Mouse (Mus musculus) induced T-regulatory cell, adult 2 months (primary cell): ENCODE results near the gene Efcab3.
"Not testable (repeated sequence)": the region's sequence is repeated elsewhere in the genome, so short reads cannot be mapped to it uniquely, and the experiment has no call there.

Source experiments
- DNase-seq: peaks from one replicate; pipeline ENCODE4 v3.0.0-alpha.2; 2012; ENCODE audit warnings: low read depth

Efcab3 gene

DNA sequence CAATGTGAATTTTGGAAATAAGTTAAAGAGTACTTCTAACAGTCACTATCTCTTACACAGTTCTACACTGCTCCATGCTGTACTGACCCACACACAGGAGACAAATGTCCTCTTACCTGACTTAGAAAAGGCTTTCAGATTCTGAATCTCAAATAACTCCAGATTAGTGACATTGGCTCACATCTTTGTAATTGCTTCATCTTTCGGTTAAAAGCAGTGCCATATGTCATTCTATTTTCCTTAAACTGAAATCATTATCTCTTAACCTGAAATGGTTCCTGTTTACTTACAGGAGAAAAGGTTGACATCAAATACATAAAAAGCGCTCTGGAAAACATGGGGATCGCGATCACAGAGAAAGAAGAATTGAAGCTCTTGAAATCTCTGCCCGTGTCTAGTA, at the start of gene Efcab3:
Gene Efcab3 (plus strand): TSS at position 301 of the 400 bp plus-strand sequence.
- DNase-seq, result no peak

DNA sequence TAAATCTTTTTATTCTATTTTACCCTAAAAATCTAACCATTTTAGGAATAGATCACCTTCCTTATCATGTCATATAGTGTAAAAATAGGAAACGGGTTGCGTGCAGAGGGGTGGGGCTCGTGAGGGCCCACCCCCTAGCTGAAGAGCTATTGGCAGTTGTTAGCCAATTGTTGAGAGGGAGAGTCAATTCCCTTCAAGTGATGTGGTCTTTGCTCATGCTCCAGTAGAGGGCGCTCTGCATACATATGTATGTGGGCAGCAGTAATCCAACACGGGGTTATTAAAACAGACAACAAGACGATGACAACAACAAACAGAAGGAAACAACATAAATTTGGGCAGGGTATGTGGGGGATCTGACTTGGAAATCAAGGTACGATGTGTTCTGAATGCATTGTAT, 42.3 kb upstream of the Efcab3 start:
- peak; percentile 40 for DNase-seq

DNA sequence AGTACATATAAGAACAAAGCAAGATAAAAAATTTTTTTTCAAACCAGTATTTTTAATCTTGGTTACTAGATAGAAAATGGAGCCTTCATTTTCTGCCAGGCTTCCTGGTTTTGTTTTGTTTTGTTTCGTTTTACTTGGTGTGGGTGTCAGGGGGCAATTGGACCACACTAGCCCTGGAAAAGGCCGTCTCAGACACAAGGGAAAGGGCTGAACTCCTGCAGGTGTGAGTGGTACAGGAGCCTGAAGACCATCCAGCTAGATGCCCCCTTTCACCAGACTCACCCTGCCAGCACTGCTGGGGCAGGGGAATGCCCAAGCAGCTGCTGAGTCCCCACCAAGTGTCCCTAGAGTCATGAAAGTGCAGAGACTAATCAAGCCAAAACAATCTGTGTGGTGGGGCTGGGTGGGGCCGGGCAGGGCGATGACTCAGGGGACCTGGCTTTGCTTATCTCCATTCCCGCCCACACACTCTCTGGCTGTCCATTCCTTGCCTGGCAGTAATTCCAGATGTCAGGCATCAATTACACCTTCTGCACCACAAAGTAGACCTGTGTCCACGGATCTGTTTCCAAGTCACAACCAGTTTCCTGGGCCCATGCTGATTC, 34.5 kb upstream of the Efcab3 start:
- DNase-seq, result no peak

DNA sequence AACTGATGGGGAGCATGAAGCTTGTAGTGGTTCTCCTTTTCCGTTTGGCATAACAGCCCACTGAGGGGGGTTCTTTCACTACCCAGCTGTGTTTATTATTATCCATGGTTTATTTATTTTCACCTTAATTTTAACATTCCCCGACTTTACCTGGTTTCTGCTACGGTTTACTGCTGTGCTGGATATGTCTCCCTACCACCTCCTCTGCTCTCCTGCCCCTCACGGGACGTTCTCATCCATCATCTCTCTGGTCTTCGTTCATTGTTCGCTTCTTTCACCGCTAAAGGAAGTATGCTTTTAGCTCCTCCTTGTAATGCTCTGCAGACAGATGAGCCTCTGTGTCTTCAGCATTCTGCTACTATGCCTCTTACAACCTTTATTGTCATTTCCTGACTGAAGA, 33.9 kb upstream of the Efcab3 start:
- DNase-seq, result no peak

DNA sequence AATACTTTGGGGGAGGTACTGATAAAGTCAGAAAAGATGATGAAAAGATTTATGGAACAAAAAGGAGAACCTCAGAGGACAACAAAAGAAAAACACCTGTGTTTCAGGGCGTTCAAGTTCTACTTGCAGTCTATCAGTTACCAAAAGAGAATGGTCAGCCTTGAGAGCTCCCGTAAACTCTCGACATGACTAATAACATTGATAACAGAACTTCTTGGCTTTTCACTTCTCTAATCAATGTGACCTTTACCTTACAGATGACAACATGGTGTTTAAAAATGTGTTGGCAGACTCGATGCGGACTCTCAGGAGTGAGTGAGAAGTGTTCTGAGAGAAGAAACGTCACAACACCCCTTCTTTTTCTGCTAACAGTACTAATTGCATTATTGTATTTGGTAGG, 33.2 kb upstream of the Efcab3 start:
- no peak for DNase-seq

DNA sequence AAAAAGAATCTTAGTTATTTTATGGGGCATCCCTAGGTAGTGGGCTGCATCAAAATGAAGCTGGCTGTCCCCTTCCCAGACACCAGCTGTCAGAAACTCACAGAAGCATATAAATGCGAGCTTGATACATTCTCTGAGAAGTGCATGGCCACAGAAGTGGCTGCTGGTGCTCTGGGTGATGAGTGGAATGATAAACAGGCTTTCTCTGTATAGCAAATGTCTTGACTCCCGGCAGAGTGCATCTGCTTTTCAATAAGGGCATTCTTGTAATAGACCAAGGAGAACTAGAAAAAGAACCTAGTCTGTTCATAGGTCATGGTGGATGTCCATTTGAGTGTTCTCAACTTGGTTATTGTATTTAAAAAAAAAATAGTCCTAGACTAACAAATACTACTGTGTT, 32.3 kb upstream of the Efcab3 start:
- no peak for DNase-seq

DNA sequence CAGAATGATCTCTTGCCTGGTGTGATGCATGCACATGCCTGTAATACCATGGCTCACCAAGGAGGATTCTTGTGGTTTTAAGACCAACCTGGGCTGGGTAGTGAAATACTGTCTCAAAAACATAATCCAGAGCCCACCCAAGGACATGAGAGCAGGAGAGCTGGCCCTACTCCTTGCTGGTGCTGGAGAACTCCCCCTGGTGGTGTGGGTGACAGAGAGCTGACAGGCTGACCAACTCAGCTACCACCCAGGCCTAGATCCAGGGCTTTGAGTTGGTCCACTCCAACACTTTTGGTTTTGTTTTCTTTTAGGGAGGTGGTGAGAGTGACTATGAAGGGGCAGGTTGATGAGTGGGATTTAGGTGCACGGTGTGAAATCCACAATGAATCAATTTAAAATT, 28.3 kb upstream of the Efcab3 start:
- DNase-seq, result no peak

DNA sequence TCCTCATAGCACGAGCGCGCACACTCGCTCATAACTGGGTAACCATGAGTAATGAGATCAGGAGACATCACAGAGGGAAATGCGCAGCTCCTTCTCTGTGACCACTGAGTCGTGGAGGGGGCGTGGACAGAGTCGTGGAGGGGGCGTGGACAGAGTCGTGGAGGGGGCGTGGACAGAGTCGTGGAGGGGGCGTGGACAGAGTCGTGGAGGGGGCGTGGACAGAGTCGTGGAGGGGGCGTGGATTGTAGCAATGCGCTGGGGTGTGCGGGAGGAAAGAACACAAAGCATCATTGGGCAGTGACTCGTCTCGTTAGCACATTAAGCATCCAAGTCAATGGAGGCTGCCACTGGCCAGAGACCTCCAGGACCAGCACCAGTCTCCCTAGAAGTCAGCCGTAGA, 49.1 kb downstream of the Efcab3 start:
- DNase-seq, result not testable (repeated sequence)

DNA sequence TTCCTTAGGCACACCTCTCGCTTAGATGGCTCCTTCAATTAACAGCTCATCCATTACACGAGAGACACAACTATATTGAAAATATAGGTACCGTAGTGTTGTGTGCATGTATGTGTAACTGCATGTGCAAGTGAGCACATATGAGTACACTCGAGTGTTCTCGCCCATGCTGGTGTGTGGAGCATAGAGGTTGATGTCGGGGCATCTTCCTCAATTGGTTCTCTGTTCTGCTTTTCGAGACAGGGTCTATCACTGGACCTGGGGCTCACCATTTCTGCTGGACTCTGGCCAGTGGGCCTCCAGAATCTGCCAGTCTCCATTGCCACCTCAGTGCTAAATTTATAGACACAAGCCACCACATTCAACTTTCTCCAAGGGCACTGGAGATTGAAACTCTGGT, 54.4 kb downstream of the Efcab3 start:
- DNase-seq, result no peak

DNA sequence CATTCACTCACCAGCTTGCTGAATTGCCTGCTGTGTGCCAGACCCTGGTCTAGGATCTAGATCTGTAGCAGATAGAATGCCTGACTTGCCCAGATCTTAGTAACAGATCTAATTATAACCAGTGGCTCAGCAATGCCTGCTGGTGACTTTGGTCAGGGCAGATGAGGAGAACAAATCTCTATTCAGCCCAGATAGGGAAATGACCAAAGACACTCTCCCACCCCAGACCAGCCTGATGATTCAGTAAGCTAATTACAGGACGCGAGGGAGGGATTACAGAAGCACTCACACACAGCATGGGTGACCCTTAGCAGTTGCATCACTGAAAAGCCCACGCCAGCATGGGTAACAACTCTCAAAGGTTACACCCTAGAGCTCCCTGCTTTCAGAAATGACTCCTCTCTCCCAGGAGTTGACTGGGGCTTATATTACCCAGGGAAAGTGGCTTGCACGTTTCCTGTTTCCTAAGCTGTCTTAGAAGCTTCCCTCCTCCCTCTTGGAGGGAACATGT, 57.2 kb downstream of the Efcab3 start:
- DNase-seq, result no peak

DNA sequence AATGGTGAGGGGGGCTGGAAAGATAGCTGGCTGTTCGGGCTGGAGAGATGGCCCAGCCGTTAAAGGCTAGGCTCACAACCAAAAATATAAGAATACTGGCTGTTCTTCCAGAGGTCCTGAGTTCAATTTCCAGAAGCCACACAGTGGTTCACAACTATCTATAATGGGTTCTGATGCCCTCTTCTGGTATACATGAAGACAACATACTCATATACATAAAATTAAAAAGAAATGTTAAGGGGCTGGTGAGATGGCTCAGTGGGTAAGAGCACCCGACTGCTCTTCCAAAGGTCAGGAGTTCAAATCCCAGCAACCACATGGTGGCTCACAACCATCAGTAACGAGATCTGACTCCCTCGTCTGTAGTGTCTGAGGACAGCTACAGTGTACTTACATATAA, 58.4 kb downstream of the Efcab3 start:
- DNase-seq, result not testable (repeated sequence)

DNA sequence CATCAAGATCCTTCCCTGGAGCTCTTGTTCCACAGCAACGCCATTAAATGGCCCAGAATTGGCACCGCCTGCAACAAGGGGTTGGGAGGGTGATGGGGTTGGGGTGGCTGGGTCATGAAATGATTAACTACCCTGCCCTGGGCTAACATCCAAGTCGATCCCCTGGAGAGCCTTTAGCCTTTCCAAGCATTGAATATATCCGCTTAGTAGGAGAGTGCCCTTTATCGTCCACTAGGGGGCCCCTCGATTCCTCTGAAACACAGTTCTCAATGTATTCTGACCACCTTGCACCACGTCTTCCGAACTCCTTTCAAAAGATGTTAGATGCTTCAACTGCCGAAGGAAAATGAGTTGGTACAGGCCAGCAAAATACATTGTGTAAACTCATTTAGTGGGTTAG, 60.6 kb downstream of the Efcab3 start:
- peak; percentile 84 for DNase-seq

DNA sequence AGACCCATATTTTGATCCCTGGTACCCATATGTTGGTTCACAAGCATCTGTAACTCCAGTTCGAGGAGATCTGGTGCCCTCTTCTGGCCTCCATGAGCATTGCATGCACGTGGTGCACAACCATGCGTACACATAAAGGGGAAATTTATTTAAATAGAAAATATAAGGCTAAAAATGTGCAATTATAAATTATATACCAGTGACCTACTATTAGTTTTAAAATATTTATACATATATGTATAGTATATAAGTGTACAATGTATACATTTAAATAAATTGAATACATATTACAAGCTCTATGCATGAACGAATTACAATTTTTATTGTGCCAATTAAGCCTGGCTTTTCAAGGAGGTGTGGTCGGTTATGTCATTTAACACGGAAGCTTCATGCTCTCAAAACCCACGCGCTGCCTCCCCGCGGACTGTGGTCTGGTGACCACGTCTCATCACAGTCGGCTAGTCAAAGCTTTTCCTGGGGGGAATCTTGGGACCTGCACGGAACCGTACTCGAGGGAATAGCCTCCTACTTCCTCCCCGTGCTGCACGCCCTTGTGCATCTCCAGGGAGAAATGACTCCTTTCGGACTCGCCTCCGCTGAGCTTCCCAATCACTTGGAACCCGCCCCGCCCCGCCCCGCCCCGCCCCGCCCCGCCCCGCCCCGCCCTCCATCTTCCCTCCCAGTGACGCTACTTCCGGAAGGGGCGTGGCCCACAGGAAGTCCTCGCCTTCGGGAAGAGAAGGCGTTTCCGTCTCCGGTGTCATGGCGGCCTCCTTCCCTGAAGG, 62.5 kb downstream of the Efcab3 start, which contains the start of gene Mettl2:
Gene Mettl2 (plus strand): TSS at position 691 of the 785 bp plus-strand sequence.
- peak; percentile 93 for DNase-seq

DNA sequence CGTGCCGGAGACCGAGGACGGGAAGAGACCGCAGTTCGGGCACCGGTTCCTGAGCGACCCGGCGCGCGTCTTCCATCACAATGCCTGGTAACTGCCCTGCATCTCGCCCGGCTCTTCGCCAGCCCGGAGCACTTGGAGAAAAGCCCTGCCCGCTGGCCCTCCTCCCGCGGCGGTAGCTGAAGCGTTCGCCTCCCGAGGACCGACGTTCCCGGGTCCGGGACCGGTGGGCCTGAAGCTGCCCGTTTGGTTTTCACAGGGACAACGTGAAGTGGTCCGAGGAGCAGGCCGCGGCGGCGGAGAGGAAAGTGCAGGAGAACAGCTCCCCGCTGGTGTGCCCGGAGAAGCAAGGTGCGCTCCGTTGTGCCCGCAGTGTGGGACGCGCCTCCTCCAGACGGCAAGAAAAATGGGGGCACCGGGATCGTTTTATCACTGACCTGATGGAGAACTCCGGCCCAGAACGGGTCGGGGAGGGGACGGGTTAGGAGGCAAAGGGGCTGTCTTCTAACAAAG, 63.2 kb downstream of the Efcab3 start:
- no peak for DNase-seq

DNA sequence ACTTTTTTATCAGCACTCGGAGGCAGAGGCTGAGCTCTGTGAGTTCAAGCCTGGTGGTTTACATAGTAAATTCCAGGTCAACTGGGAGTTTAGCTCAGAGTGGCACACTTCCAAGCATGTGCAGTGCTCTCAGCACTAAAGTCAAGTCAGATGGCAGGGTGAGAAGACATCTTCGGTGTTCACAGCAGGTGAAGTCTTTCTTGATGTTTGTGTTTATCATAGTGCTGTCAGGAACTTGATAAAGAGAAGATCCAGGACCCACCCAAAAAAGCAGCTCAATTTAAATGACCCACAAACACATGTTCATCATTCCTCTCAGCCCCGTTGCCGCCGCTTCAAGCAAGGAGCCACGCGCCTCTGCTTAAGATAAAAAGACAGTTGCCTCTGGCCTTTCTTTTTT, 72.3 kb downstream of the Efcab3 start:
- no peak for DNase-seq

DNA sequence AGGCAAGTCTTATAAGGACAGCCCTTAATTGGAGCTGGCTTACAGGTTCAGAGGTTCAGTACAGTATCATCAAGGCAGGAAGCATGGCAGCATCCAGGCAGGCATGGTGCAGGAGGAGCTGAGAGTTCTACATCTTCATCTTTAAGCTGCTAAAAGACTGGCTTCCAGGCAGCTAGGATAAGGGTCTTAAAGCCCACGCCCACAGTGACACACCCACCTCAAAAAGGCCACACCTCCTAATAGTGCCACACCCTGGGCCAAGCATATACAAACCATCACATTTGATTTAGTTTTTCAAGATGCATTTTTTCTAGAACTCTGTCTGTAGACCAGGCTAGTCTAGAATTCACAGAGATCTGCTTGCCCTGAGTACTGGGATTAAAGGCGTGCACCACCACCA, 73.9 kb downstream of the Efcab3 start:
- DNase-seq, result not testable (repeated sequence)

DNA sequence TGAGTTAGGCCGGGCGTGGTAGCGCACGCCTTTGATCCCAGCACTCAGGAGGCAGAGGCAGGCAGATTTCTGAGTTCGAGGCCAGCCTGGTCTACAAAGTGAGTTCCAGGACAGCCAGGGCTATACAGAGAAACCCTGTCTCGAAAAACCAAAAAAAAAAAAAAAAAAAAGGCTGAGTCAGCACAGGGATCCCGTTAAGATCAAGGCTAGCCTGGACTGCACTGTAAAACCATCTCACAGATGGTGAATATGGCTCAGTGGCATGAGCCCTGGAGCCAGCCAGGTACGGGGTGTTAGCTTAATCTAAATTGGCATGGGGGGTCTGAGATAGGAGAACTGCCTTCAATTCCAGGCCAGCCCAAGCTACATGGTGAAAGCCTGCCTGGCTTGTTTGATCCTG, 77.1 kb downstream of the Efcab3 start:
- DNase-seq, result not testable (repeated sequence)

DNA sequence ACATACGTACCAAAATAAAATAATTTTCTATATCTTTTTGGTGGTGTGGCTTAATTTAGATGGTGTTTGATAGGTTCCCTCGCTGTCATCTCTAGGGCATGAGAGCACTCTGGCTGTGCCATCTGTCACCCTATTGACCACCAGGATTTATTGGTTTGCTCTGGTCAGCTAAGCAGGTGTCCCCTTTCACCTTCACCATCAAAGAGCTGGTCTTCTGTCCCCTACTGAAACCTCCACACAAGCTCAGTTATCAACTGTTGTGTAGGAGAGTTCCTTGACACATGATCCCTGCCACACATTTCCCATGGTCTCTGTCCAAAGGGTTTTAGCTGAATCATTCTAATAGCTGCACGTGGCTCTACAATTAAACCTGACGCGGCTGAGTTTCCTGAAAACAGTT, 77.7 kb downstream of the Efcab3 start:
- no peak for DNase-seq

DNA sequence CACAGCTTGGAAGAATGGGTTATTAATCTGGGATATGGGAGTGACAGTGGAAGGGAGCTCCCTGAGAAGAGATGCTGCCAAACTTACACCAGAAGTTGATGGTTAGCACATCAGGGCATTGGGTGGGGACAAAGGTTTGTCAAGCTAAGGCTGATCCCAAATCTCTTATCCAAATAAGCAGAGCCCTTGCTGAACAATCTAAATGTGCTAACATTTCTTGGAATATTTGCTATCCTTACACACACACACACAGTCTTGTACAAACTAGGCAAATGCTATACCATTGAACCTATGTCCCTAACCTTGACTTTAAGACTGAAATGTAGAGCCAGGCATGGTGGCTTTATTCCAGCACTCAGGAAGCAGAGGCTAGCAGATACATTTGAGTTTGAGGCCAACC, 80.2 kb downstream of the Efcab3 start:
- no peak for DNase-seq

DNA sequence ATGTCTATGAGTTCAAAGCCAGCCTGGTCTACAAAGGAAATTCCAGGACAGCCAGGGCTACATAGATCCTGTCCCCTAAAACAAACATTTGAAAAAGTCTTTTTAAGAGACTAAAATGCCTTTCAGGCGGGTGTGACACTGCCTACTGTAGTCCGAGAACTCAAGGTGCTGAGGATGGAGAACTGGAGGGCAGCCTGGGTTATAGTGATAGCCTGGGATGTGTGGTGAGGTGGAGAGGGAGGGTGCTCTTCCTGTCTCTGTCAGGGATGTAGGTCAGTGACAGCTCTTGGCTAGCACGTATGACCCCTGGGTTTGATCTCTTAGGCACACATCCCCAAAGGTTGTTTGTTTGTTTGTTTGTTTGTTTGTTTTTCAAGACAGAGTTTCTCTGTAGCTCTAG, 80.7 kb downstream of the Efcab3 start:
- DNase-seq, result no peak

DNA sequence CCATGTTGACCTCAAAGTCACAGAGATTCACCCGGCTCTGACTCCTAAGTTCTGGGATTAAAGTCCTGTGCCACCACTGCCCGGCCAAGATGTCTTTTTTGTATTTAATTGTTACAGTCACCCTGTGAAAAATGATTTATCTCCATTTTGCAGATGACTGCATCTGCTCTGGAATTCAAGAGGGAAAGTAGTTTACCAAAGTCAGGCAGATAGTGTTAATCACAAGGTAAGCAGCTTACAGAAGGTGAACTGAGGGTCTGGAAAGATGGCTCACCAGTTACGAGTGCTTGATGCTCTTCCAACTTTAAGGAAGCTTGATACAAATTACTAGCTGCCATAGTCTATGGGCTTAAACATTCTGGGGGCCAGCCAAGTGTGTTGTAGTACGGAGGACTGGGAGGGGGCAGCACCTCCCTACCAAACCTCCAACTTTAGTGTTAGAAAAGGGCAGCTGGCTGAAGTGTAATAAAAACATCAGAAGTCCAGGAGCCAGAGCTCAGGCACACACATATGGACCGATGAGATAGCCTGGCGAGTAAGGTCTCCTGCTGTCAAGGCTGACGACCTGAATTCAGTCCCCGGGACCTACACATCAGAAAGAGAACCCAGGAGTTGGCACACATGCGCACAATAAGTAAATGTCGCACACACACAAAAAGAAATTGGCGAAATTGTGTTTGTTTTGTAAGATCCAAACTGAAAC, 81.3 kb downstream of the Efcab3 start:
- no peak for DNase-seq

DNA sequence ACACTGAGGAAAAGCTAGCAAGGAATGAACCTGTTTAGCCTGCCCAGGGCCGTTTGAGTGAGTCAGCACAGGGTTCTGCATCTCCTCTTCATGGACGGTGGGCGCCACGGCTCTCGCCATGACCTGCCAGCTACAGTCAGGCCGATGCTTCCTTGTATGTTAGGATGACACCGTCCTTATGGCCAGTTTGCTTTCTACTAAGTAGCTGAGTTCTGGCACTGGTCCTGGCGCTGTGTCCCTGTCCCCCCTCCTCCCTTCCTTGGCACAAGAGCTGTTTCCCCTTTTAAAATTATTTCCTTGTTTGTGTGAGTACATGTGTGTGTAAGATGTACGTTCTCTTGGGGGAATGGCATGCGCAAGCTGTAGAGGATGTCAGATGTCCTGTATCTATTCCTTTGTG, 81.8 kb downstream of the Efcab3 start:
- no peak for DNase-seq

DNA sequence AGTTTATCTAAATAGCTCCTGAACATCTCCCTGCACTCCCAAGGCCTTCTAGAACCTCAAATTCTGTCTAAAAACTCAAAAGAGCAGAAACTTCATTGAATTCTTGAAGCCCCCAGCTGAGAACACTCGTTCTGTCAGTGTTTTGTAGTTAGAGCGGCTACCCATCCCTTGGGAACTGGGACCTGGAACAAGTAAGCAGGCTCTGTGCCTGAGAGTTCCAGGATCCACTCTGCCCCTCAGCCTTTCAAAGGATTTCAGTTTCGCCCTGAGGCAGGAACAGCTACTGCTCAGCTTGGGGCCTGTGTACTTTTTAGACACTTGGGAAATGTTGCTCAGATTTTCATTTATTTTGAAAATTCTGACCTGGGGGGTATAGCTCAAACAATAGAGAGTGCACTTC, 83.2 kb downstream of the Efcab3 start, which contains the start of gene Gm10842:
Gene Gm10842 (plus strand): TSS at position 301 of the 400 bp plus-strand sequence.
- no peak for DNase-seq
